Mouse (Mus musculus) liver, adult (tissue): ENCODE data around the gene Ctnnd2.

Source experiments
- GATA4 ChIP-seq: IDR thresholded peaks from 2 replicates; pipeline ENCODE4 v1.6.1; 2014; ENCODE audit warnings: mild to moderate bottlenecking, low read length; ENCODE audit not compliant: insufficient replicate concordance

Gene Ctnnd2

DNA sequence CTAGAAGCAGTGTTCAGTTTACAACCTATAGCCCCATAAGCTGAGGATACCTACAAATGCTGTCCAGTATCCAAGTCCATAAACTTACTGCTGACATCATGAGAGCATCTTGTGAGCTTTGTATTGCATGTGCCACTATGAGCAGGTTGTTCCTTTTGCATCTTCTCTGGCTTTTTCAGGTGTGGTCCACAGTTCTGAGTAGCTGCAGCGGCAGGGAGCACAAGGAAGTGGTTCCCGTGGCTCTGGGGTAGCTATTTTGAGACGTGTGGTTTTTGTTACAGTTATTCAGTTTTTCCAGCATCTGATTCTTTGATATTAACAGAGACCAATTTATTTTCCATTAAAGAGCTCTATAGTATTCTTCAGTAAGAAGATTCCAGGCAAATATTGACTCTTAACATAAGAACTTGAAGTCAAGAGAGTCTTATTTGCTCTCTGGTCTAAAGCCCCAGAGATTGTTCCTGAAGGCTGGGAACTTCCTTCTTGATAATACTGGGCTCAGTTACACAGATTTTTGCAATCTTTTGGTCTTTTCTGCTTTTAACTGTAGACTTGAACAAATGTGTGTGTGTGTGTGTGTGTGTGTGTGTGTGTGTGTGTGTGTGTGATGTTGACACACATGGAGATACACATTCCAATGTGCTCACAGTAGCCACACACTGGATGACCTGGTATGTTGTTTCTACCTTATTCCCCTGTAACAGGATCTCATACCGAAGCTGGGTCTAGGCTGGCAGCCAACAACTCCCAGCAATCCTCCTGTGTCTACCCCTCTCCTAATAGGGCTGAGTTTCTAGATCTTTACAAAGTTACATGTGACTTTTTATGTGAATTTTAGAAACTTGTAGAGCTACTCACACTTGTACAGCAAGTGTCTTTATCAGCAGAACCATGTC, 514.1 kb downstream of the Ctnnd2 start:
- TF ChIP-seq GATA4, result no peak

GRCm38 (mm10) chr15:30693754-30694205, 521.4 kb downstream of the Ctnnd2 start:
- TF ChIP-seq GATA4, result no peak

DNA sequence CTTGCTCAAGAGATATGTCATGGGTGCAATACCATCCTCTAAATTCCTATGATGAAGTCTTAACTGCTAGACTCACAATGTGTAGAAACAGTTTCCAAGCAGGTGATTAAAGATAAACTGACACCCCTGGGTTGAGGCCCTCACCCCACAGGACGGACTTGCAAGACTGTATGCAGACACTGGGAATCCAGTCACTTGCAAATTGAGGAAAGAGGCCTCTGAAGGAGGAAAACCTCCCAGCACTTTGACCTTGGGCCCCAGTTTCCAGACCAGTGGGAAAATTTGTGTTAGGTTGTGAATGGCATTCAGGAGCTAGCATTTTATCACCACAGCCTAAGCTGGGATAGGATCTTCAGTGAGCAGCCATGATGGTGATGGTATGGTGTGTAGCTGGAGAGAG, 521.9 kb downstream of the Ctnnd2 start:
- TF ChIP-seq GATA4, result no peak

DNA sequence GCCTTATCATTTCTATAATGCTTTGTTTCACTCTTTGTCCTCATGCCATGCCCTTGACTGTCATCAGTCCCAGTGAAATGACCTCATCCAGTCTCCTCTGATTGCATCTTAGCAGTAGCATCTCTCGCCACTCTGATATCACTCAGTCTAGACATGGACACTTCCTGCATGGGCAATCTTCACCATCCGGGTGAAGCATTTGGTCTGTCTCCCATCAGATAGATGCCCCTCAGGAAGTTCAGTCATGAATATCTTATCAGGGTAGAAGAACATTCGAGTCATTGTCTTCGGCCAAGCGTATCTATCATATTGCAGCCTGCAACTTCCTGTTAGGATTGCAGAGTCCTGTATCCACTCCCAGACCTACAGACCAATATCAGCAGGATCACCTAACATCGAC, 523.5 kb downstream of the Ctnnd2 start:
- no peak for TF ChIP-seq GATA4

DNA sequence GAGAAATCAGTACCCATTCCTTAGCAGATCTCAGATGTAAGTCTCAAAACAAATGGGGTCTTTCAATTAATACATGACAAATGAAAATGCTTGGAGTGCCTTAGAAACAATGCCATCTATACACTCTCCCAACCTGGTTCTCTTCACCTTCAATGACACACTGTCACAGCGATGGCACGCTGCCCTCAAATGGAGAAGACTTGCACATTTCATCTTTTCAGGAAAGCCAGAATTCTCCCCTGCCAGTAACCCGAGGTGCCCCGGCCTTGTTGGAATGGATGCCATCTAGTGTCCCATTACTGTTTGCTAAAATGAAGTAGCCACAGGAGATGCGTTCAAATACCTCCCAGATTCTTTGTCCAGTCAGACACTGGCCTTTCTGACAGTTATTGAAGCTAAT, 525.0 kb downstream of the Ctnnd2 start:
- no peak for TF ChIP-seq GATA4

DNA sequence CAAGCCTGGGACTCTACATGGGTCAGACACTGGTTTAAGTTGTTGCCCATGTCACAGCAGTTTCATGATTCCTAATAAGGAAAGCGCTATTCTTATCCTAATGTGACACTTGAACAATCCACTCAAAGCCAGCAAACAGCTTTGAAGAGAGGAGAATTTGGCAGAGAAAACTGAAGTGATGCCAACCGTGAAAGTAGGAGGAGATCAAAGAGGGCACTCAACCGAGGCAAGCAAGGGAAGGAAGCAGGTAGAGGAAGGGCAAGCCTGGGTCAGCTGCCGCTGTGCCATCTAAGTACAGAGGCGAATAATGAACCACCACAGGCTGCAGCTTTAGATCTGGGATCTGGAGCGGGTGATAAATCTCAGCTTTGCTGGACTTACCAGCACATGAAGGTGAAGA, 528.4 kb downstream of the Ctnnd2 start:
- no peak for TF ChIP-seq GATA4

- no peak for TF ChIP-seq GATA4
Observed at GRCm38 (mm10) chr15:30701592-30701991, 529.2 kb downstream of the Ctnnd2 start.

DNA sequence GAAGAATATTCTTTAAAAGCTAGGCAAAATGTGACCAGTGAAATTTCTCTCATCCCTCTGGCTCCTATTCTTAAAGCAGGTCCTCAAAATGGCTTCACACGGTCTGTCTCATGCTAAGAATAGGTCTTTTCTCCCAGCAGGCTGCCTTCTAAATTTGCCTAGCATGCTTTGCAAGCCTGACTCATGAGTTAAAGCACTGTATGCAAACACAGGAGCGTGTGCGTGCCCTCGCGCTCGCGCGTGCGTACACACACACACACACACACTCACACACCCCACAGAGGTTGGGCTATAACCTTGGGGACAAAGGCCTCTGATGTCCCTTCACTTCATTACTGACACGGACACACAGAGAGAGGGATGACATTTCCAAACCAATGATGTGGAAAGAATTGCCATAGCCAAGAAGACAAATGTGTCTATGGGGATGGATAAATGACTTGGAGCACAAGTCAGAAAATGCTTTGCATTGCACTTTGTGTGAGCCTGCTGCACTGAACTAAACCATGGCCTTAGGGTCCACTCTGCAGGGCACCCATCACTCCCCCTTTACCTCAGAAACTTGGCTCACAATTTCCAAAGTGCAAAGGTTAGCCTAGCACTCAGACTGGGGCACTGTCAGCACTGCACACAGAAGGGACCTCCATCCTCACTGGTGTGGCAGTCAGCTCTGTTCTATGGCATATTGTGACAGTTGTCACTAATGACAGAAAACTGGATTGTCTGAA, 536.8 kb downstream of the Ctnnd2 start:
- TF ChIP-seq GATA4, result no peak

- TF ChIP-seq GATA4, result no peak
Observed at GRCm38 (mm10) chr15:30709754-30710105, 537.3 kb downstream of the Ctnnd2 start.

DNA sequence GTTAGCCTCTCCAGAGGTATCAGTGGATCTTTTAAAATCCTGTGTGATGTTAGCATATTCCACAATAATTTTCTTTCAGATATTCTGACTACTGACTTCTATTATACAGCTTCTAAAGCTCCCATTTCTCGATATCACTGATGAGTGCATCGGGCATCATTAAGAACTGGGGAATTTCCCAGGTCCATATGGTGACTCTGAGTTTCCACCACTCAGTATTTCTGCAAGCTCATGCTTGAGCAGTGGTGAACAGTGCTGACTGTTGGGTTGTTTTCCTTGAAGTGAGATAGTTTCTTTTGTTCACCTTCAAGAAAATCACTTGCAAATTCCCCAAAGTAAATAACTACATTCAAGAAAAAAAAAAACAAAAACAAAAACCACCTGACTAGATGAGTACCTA, 542.4 kb downstream of the Ctnnd2 start:
- TF ChIP-seq GATA4, result no peak

- no peak for TF ChIP-seq GATA4
Observed at GRCm38 (mm10) chr15:30718811-30719210, 546.4 kb downstream of the Ctnnd2 start.

DNA sequence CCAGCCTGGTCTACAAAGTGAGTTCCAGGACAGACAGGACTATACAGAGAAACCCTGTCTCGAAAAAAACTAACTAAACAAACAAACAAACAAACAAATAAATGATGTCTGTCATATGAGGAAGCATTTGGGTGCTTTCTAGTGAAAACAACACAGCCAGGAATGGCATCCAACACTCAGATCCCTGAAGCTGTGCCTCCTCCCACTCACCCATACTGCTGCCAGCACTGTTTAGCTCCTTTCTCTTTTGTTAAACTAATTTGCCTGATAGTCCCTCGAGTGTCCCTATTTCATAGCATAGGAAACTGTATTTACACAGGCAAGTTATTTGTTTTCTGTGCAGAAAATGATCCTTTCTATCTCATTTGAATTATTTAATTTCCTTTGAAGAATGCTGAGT, 546.8 kb downstream of the Ctnnd2 start:
- no peak for TF ChIP-seq GATA4

GRCm38 (mm10) chr15:30721098-30721497, 548.7 kb downstream of the Ctnnd2 start:
- TF ChIP-seq GATA4, result no peak

DNA sequence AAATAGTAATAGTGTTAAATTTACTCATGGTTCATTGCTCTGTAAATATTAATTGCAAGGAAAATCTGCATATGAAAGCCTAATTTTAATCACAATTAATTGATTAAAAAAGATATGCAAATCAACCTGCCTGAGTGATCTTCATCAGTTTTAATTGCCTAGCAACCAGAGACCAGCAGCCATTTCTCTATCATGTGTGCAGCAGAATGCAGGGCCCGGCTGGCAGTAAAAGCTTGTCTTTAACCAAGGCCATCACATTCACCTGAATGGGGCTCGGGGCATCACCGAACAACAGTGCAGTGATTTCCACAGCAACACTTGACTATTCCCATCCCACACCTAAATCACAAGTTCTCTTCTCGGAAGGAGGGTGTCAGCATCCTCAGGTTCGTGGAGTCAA, 553.7 kb downstream of the Ctnnd2 start:
- no peak for TF ChIP-seq GATA4

DNA sequence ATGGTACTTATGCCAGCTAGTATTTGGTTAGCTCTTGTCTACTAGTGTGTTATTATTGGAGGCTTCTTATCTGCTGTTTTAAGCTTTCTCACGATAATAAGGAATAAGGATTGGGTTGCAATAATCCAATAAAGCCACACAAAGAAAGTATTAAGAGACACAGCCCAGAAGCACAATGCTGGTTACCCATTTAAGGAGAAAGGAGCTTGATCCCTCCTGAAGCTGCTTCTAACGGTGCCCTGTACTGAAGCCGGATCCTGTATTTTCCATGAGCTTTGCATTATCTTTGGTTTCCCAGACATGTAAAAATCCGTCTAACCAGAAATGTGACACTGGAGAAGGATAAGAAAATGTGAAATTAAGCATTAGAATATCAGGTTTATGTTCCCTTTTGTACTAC, 565.8 kb downstream of the Ctnnd2 start:
- TF ChIP-seq GATA4, result no peak

GRCm38 (mm10) chr15:30740728-30741127, 568.3 kb downstream of the Ctnnd2 start:
- no peak for TF ChIP-seq GATA4

DNA sequence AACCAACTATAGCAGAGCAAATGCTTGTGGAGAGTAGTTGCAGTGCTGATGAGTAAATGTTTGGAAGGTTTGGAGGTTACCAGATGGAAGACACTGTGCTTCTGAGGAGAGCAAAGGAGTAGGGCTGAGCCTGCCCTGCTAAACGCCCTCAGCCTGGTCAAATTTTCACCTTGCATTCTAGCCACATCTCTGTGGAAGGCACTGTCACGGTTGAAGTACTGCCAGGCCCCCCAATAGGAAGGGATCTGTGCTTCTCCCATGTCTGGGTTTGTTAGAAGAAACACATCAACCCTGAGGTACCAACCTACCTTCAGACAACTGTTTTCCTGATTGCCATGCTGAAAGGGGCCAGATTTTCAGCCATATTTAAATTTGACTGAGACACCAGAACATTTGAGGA, 585.6 kb downstream of the Ctnnd2 start:
- TF ChIP-seq GATA4, result no peak

- TF ChIP-seq GATA4, result no peak
Observed at GRCm38 (mm10) chr15:30762211-30762610, 589.8 kb downstream of the Ctnnd2 start.
